Mouse (Mus musculus): ENCODE measurements around the gene Try4. TPM values are rescaled to one million over a fixed set of nuclear protein-coding genes. Genes with fewer than 3 reads are reported as not detected.
"Not testable (repeated sequence)": the region's sequence is repeated elsewhere in the genome, so short reads cannot be mapped to it uniquely, and the experiment has no call there.

The Try4 gene
- total RNA-seq (2021) = not detected
- polyA plus RNA-seq (2012; rRNA removed) = 0.29 and 0.53 TPM in 2 replicates
- long read RNA-seq = 0 reads

- intact Hi-C loops (cut with DNase I) = no loop called here
- H3K4me1 ChIP-seq (ENCODE audit: control insufficient read depth, insufficient read depth, low read length) = no peaks in the 10 kb centered on the region
- H3K27me3 ChIP-seq (ENCODE audit: control insufficient read depth, insufficient read depth, low read length) = no peaks in the 10 kb centered on the region
- H3K4me3 ChIP-seq = no peak within 1 kb of the TSS
- H3K27ac ChIP-seq = no peak within 1 kb of the TSS
- no peaks in the 10 kb centered on the region for H3K79me2 ChIP-seq (replicated peaks; ENCODE audit: control insufficient read depth, insufficient read depth, low read length)
- WGBS = 53% methylated on average over 1 of the region's 1 CpGs
- TF ChIP-seq POLR2A (IDR thresholded peaks at IDR 0.05; ENCODE audit: insufficient read depth, low read depth, low read length) (no peak), EP300 (IDR thresholded peaks at IDR 0.05; ENCODE audit: insufficient read depth, low read depth, low read length) (no peak), CTCF (IDR thresholded peaks at IDR 0.05) (no peak)
- H3K9ac ChIP-seq (ENCODE audit: low read depth, low read length) = no peak within 1 kb of the TSS
- H3K36me3 ChIP-seq (ENCODE audit: control insufficient read depth, insufficient read depth, low read length) = no peaks in the 10 kb centered on the region
- no peak for DNase-seq
These were observed at the start of gene Try4 for GRCm38 (mm10) chr6:41301969-41302368. Try4 (plus strand) TSS chr6:41302269.

- H3K27ac ChIP-seq; H3K27me3 ChIP-seq (ENCODE audit: control insufficient read depth, insufficient read depth, low read length); H3K4me3 ChIP-seq; DNase-seq; H3K9ac ChIP-seq (ENCODE audit: low read depth, low read length); H3K79me2 ChIP-seq (replicated peaks; ENCODE audit: control insufficient read depth, insufficient read depth, low read length); intact Hi-C loops (cut with DNase I); H3K4me1 ChIP-seq (ENCODE audit: control insufficient read depth, insufficient read depth, low read length); H3K36me3 ChIP-seq (ENCODE audit: control insufficient read depth, insufficient read depth, low read length): not testable (repeated sequence)
- 78% methylated on average over 9 of the region's 9 CpGs for WGBS
These were observed 48.8 kb upstream of the Try4 start for GRCm38 (mm10) chr6:41253314-41253713.

GRCm38 (mm10) chr6:41256424-41256823 is 45.6 kb upstream of the Try4 start:
- Histone ChIP-seq H3K9ac (ENCODE audit: low read depth, low read length) (no peak overlapping the region), H3K36me3 (ENCODE audit: control insufficient read depth, insufficient read depth, low read length) (no peaks in the 10 kb centered on the region), H3K4me3 (no peak overlapping the region), H3K27ac (no peak overlapping the region), H3K79me2 (replicated peaks; ENCODE audit: control insufficient read depth, insufficient read depth, low read length) (no peaks in the 10 kb centered on the region), H3K4me1 (ENCODE audit: control insufficient read depth, insufficient read depth, low read length) (no peaks in the 10 kb centered on the region), H3K27me3 (ENCODE audit: control insufficient read depth, insufficient read depth, low read length) (no peaks in the 10 kb centered on the region)
- intact Hi-C loops (cut with DNase I) = no loop called here
- no peak for TF ChIP-seq POLR2A (IDR thresholded peaks at IDR 0.05; ENCODE audit: insufficient read depth, low read depth, low read length)
- no peak for TF ChIP-seq EP300 (IDR thresholded peaks at IDR 0.05; ENCODE audit: insufficient read depth, low read depth, low read length)
- no peak for TF ChIP-seq CTCF (IDR thresholded peaks at IDR 0.05)
- 75% methylated on average over 2 of the region's 2 CpGs for WGBS
- DNase-seq = no peak

GRCm38 (mm10) chr6:41257432-41257831 is 44.6 kb upstream of the Try4 start:
- 56% methylated on average over 3 of the region's 3 CpGs for WGBS
- Histone ChIP-seq H3K4me3 (no peak overlapping the region), H3K36me3 (ENCODE audit: control insufficient read depth, insufficient read depth, low read length) (no peaks in the 10 kb centered on the region), H3K27me3 (ENCODE audit: control insufficient read depth, insufficient read depth, low read length) (no peaks in the 10 kb centered on the region), H3K27ac (no peak overlapping the region), H3K9ac (ENCODE audit: low read depth, low read length) (no peak overlapping the region), H3K79me2 (replicated peaks; ENCODE audit: control insufficient read depth, insufficient read depth, low read length) (no peaks in the 10 kb centered on the region), H3K4me1 (ENCODE audit: control insufficient read depth, insufficient read depth, low read length) (no peaks in the 10 kb centered on the region)
- no peak for DNase-seq
- no peak for TF ChIP-seq CTCF (IDR thresholded peaks at IDR 0.05)
- no peak for TF ChIP-seq POLR2A (IDR thresholded peaks at IDR 0.05; ENCODE audit: insufficient read depth, low read depth, low read length)
- no peak for TF ChIP-seq EP300 (IDR thresholded peaks at IDR 0.05; ENCODE audit: insufficient read depth, low read depth, low read length)
- intact Hi-C loops (cut with DNase I) = no loop called here

GRCm38 (mm10) chr6:41262796-41263195 is 39.3 kb upstream of the Try4 start:
- Histone ChIP-seq H3K4me3 (no peak overlapping the region), H3K27me3 (ENCODE audit: control insufficient read depth, insufficient read depth, low read length) (no peaks in the 10 kb centered on the region), H3K79me2 (replicated peaks; ENCODE audit: control insufficient read depth, insufficient read depth, low read length) (no peaks in the 10 kb centered on the region), H3K9ac (ENCODE audit: low read depth, low read length) (no peak overlapping the region), H3K36me3 (ENCODE audit: control insufficient read depth, insufficient read depth, low read length) (no peaks in the 10 kb centered on the region), H3K4me1 (ENCODE audit: control insufficient read depth, insufficient read depth, low read length) (no peaks in the 10 kb centered on the region), H3K27ac (no peak overlapping the region)
- 26% methylated on average over 3 of the region's 3 CpGs for WGBS
- DNase-seq = no peak
- intact Hi-C loops (cut with DNase I) = loop anchor here (5.0 kb wide), 1 partner anchor 265 kb away; no protein-coding TSS in a partner anchor
- TF ChIP-seq EP300 (IDR thresholded peaks at IDR 0.05; ENCODE audit: insufficient read depth, low read depth, low read length) = no peak
- peak; percentile 65 for TF ChIP-seq CTCF (IDR thresholded peaks at IDR 0.05)
- TF ChIP-seq POLR2A (IDR thresholded peaks at IDR 0.05; ENCODE audit: insufficient read depth, low read depth, low read length) = no peak

GRCm38 (mm10) chr6:41266140-41266539 is 35.9 kb upstream of the Try4 start:
- 59% methylated on average over 6 of the region's 6 CpGs for WGBS
- no peak for DNase-seq
- no peak overlapping the region for H3K4me3 ChIP-seq
- TF ChIP-seq POLR2A (IDR thresholded peaks at IDR 0.05; ENCODE audit: insufficient read depth, low read depth, low read length) = no peak
- TF ChIP-seq CTCF (IDR thresholded peaks at IDR 0.05) = no peak
- TF ChIP-seq EP300 (IDR thresholded peaks at IDR 0.05; ENCODE audit: insufficient read depth, low read depth, low read length) = no peak
- H3K36me3 ChIP-seq (ENCODE audit: control insufficient read depth, insufficient read depth, low read length) = no peaks in the 10 kb centered on the region
- H3K27ac ChIP-seq = no peak overlapping the region
- no peaks in the 10 kb centered on the region for H3K4me1 ChIP-seq (ENCODE audit: control insufficient read depth, insufficient read depth, low read length)
- intact Hi-C loops (cut with DNase I) = no loop called here
- no peaks in the 10 kb centered on the region for H3K79me2 ChIP-seq (replicated peaks; ENCODE audit: control insufficient read depth, insufficient read depth, low read length)
- no peak overlapping the region for H3K9ac ChIP-seq (ENCODE audit: low read depth, low read length)
- H3K27me3 ChIP-seq (ENCODE audit: control insufficient read depth, insufficient read depth, low read length) = no peaks in the 10 kb centered on the region
